Mouse (Mus musculus): ENCODE data around the gene Grwd1.

DNA sequence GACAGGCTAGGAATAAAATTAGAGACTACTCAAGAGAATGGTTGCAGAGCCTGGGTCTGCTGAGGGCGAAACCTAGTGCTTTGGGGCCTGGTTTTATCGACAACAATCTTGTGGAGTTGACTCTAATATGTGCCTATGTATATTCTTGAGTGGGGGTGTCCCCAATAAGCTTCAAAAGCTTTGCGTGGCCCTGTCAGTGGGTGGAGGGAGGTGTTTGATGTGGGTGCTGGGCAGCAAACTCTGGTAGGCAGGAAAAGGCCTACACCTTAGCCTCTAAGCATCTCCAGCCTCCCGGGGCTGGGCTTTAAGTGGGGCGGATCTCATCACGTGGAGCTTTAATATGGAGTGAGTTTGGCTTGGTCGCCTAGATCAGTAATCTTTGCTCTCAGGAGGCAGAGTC is 31.8 kb downstream of the Grwd1 start:
- TF ChIP-seq MYOD1 (IDR thresholded peaks at IDR 0.05; ENCODE audit: control insufficient read depth, insufficient read length, low read depth) (no peak), CTCF (IDR thresholded peaks at IDR 0.05; ENCODE audit: control insufficient read depth, insufficient read depth, insufficient read length) (no peak), CEBPB (IDR thresholded peaks at IDR 0.05; ENCODE audit: low read depth) (no peak), MAX (IDR thresholded peaks at IDR 0.05) (no peak), USF1 (IDR thresholded peaks at IDR 0.05; ENCODE audit: low read depth) (no peak)
